ENCODE assay signal across 9 mouse cellular contexts in genomic region chr15:92447708-92448147, GRCm38 (mm10). TPM values are rescaled to one million over a fixed set of nuclear protein-coding genes. Genes with fewer than 3 reads are reported as not detected.
A peak's percentile ranks its signal among the peaks of the same experiment; 100 is the strongest.
DNase-seq lines count a peak whose midpoint lies in the region; ATAC-seq lines count a peak whose summit lies in the region.
"Had no signal": no experiment of that assay in that cellular context is flagged by ENCODE, and none has a peak within 500 bp of the region (broad histone marks: within the 10 kb centered on the region; RNA-seq: fewer than 3 reads in every experiment).

No protein-coding gene starts in this region.

- H3K4me1 ChIP-seq in heart, embryonic 11.5 days (ENCODE audit: control insufficient read depth, insufficient read depth, low read length): no peaks in the 10 kb centered on the region

- no peak overlapping the region for H3K9ac ChIP-seq in heart, embryonic 11.5 days (ENCODE audit: low read depth, low read length)

- H3K4me3 ChIP-seq in heart, embryonic 11.5 days (ENCODE audit: low read depth, low read length): no peak overlapping the region

- H3K4me2 ChIP-seq in heart, embryonic 11.5 days: no peak overlapping the region

- 34% methylated on average over 8 of the region's 8 CpGs for WGBS in heart, embryonic 11.5 days (ENCODE audit: insufficient replicate concordance)

- no peaks in the 10 kb centered on the region for H3K9me3 ChIP-seq in heart, embryonic 11.5 days (replicated peaks; ENCODE audit: control insufficient read depth, low read length)

- ATAC-seq in heart, embryonic 11.5 days (replicated peaks; ENCODE audit: insufficient number of reproducible peaks, low FRiP score, low TSS enrichment): no peak
- no peak for ATAC-seq in granulocyte monocyte progenitor cell, adult 5-6 weeks (replicated peaks; ENCODE audit: poor library complexity, severe bottlenecking)

- DNase-seq in heart, postnatal 10 days: peak; percentile 17 to 34
- peak; percentile 74 for DNase-seq in brain, adult 2 months (ENCODE audit: low read depth, low spot score)
- DNase-seq in fibroblast of lung, adult 2 months (ENCODE audit: low read depth): peak; percentile 19
- peak; percentile 23 for DNase-seq in left cerebral cortex, adult 11 months (ENCODE audit: low spot score)
- DNase-seq in retina, postnatal 7 days (ENCODE audit: low read depth, low spot score): peak; percentile 33
- DNase-seq in T-cell, adult 2 months (ENCODE audit: low spot score): no peak

- no peak overlapping the region for H3K27ac ChIP-seq in heart, embryonic 11.5 days (ENCODE audit: low read depth, low read length)
- H3K27ac ChIP-seq: macrophage had no signal

- H3K36me3 ChIP-seq in heart, embryonic 11.5 days (ENCODE audit: control insufficient read depth, insufficient read depth, low read length): no peaks in the 10 kb centered on the region

- no peaks in the 10 kb centered on the region for H3K27me3 ChIP-seq in heart, embryonic 11.5 days (ENCODE audit: control insufficient read depth, insufficient read depth, low read length)

- intact Hi-C loops in heart, postnatal 10 days (cut with DNase I): loop anchor here (1.0 kb wide), 1 partner anchor 769 kb away; no protein-coding TSS in a partner anchor

RNA-seq across cellular contexts. Expression of gene Pdzrn4, which starts 51.0 kb away (rescaled TPM):
- total RNA-seq in heart, postnatal 10 days (2021): 1 to 10 TPM; 2.6 to 2.8 TPM
- polyA plus RNA-seq in heart, embryonic 11.5 days (2014; fragmentation: Nextera tagmentation; extraction: Ambion mirVana): 0.64 and 0.68 TPM in 2 replicates
- total RNA-seq in granulocyte monocyte progenitor cell, adult 5-6 weeks (2014; fragmentation: Nextera tagmentation): not detected in 2 replicates
- total RNA-seq in granulocyte monocyte progenitor cell, adult 5-6 weeks (2017): not detected in 2 replicates
- polyA plus RNA-seq: macrophage had no signal
